Mouse (Mus musculus) T-helper 1 cell (primary cell): Measurements from ENCODE around the gene Cep63.

Experiments
- in situ Hi-C: fragments of 300-600 bp; cut with MboI, MseI; formaldehyde crosslinking; loops from one replicate; pipeline ENCODE4 v1.15.1; 2025; ENCODE audit warnings: high pct_unique_total_duplicates

Cep63 gene

GRCm38 (mm10) chr9:102572888-102573287, 53.4 kb downstream of the Cep63 start:
- in situ Hi-C loops: no loop called here

- in situ Hi-C loops: no loop called here
Measured at GRCm38 (mm10) chr9:102558463-102558862, 67.9 kb downstream of the Cep63 start.

- in situ Hi-C loops: no loop called here
Measured at GRCm38 (mm10) chr9:102553781-102554180, 72.6 kb downstream of the Cep63 start.

GRCm38 (mm10) chr9:102551771-102552170, 74.6 kb downstream of the Cep63 start:
- in situ Hi-C loops: no loop called here

- in situ Hi-C loops: loop anchor here (5.0 kb wide), 1 partner anchor 1232 kb away; no protein-coding TSS in a partner anchor
Measured at GRCm38 (mm10) chr9:102549211-102549610, 77.1 kb downstream of the Cep63 start.

- in situ Hi-C loops: loop anchor here (5.0 kb wide), 1 partner anchor 1230 kb away; no protein-coding TSS in a partner anchor
Measured at GRCm38 (mm10) chr9:102547028-102547354, 79.3 kb downstream of the Cep63 start.

- in situ Hi-C loops: loop anchor here (5.0 kb wide), 1 partner anchor 1229 kb away; no protein-coding TSS in a partner anchor
Measured at GRCm38 (mm10) chr9:102546256-102547027, 79.9 kb downstream of the Cep63 start.

GRCm38 (mm10) chr9:102545406-102546255, 80.7 kb downstream of the Cep63 start:
- in situ Hi-C loops: loop anchor here (5.0 kb wide), 1 partner anchor 1228 kb away; no protein-coding TSS in a partner anchor

- in situ Hi-C loops: loop anchor here (5.0 kb wide), 1 partner anchor 1228 kb away; no protein-coding TSS in a partner anchor
Measured at GRCm38 (mm10) chr9:102544773-102545366, 81.5 kb downstream of the Cep63 start.

GRCm38 (mm10) chr9:102544116-102544772, 82.1 kb downstream of the Cep63 start:
- in situ Hi-C loops: no loop called here

GRCm38 (mm10) chr9:102543761-102544115, 82.6 kb downstream of the Cep63 start:
- in situ Hi-C loops: no loop called here

- in situ Hi-C loops: no loop called here
Measured at GRCm38 (mm10) chr9:102542540-102542939, 83.8 kb downstream of the Cep63 start.

- in situ Hi-C loops: no loop called here
Measured at GRCm38 (mm10) chr9:102541666-102542065, 84.7 kb downstream of the Cep63 start.

- in situ Hi-C loops: no loop called here
Measured at GRCm38 (mm10) chr9:102539699-102540098, 86.6 kb downstream of the Cep63 start.

GRCm38 (mm10) chr9:102536968-102537367, 89.4 kb downstream of the Cep63 start:
- in situ Hi-C loops: no loop called here
